Mouse (Mus musculus): ENCODE results near the gene Zfyve21.
A peak's percentile ranks its signal among the peaks of the same experiment; 100 is the strongest.

Zfyve21 gene

DNA sequence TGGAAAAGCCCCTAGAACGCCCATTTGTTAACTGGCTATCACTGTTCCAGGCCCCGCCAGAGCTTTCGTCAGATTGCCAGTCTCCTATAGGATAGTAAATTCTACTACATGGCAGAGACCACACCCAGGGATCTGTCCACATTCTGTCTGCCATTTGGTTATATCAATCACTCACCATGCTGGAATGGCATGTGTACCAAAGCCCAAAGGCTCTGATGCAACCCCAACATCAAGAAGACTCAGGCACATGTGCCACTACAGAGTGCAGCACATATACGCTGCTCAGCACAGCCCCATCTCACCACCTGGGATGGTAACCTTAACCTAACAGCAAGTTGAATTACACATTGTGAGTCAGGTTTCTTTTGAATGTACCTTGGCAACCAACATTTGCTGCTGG lies 32.0 kb downstream of the Zfyve21 start:
- no peak for DNase-seq

DNA sequence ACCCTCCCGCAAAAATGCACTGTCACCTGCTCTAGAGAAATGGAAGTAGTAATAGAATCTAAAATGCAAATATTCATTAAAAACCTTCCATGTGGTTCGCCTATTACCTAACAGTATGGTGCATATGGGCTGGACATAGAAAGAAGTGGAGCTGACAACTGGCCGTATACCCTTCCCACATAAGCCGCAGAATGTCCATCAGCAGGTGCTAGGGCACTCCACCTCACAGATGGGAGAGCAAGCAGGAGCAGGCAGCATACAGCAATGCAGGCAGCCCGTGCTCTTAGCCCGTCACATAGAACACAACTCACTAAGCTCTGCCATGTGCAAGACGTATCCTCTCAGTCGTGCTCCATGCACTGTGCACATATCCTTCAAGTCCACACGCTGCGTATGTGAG lies 32.8 kb downstream of the Zfyve21 start:
- DNase-seq, result no peak

DNA sequence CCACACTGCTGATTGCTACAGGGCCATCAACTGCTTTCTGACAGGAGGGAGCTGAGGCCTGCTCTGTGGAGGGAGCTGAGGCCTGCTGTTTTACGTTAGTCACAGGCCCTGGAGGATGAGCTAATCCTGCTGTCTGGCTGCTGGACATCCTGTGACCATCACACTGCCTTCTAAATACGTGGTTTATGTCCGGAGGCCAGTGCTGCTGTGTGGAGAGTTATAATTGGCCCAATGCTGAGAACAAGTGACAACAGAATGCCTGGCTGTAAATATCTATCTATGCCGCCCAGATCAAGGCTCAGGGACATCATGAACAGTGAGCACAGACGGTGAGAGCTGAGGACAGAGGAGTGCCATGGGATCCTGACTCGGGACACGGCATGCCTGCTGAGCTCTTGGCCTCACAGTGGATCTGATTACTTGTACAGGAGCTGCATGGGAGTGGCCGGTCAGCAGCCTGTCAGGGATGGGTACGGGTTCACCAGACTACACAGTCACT lies 34.4 kb downstream of the Zfyve21 start:
- DNase-seq, result no peak

DNA sequence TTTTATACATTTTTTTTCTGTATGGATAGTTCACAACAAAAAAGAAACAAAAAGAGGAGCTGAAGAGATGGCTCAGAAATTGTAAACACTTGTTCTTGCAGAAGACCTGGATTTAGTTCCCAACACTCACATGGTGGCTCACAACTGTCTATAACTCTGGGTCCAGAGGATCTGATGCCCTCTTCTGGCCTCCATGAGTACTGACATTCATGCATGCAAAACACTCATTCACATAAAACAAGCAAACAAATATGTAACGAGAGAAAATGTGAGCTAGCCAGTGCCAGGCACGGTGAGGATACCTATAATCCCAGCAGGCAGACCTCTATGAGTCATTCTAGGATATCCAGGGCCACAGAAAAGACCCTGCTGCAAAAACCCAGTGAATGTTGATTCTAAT lies 37.3 kb downstream of the Zfyve21 start:
- no peak for DNase-seq

DNA sequence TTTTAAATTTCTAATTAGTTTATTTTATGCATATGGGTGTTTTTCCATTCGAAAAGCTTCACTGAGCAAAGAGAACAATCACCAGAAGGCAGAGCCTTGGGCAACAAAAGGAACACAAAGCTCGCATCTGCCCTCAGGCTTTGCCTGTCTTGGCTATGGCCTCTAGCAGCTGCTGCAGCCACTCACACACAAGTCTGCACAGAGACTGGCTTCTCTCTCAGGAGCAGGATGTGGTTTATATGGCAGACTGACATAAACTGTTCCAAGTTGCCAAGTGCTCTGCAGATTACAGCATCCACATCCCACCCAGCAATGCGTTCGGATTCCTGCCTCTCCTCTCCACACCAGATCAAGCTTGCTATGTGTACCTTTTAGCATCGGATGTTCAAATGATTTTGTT lies 37.8 kb downstream of the Zfyve21 start:
- no peak for DNase-seq

DNA sequence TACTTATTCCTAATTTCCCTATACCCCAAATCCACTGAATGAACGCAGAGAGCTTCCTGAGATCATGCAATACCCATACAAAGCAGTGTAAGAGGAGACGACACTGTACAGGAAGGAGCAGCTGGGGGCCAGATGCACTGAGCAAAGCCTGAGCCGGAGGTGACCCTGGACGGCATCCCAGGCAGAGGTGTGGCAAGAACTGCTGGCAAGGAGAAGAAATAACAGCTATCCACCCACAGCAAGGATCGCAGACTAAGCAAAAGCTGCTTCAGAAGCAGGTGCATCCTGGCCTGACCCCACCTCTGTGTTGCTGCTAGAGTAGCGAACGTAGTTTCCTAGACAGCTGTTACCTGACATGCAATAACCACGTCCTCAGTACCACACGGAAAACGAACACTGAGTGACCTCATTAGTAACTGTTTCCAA lies 39.1 kb downstream of the Zfyve21 start:
- DNase-seq, result peak; percentile 46 to 80

DNA sequence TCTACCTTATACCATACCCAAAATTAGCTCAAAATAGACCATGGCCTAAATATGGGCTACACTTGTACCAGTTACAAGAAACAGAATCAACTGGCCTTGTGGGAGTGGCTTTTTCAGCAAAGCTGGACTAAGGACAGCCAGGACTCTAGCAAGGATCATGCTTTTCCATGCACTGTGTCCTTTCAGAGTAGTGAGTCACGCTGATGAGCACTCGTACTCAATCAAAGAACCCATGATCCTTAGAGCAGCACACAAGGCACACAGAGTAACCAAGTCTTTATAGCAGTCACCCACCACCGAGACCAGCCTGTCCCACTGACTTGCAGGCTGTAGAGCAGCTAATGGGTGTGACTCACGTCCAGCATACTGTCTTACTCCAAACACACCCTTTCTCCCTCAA lies 39.6 kb downstream of the Zfyve21 start:
- no peak for DNase-seq

DNA sequence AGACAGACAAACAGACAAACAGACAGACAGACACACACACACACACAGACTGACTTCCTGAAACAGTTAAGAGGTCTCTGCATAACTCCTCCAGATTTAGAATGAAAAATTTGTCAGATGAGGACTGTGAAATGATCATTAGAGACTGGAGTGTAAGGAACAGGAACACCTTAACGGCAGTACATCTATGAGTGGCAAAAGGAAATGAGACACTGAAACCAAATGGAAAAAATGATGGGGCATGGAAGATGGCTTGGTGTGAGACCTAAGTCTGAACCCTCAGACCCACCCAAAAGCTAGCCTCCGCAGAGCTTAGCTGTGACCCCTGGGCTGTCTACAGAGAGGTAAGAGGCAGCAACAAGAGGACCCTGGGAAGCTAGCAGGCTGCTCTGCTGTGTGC lies 41.5 kb downstream of the Zfyve21 start:
- DNase-seq, result no peak

DNA sequence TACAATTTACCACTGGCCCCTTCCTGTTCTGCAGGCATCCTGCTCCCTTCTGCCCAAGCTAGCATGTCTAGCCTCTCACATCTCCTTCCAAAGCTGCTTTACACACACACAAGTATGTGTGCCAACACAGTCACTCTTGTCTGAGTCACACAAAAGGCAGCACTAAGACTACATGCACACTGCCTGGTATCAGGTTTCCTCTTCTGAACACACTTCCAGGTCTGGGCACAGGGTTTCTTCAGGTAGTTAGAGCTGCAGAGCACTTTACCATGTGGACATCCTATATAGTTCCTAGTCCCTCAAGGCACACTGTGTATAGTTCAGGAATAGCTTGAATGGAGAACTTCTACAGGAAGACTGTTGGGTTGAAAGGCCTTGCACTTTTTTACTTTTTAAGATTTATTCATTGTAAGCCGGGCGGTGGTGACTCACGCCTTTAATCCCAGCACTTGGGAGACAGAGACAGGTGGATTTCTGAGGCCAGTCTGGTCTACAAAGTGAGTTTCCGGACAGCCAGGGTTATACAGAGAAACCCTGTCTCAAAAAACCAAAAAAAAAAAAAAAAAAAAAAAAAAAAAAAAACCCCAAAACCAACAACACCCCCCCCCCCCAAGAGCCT lies 50.3 kb downstream of the Zfyve21 start:
- no peak for DNase-seq

DNA sequence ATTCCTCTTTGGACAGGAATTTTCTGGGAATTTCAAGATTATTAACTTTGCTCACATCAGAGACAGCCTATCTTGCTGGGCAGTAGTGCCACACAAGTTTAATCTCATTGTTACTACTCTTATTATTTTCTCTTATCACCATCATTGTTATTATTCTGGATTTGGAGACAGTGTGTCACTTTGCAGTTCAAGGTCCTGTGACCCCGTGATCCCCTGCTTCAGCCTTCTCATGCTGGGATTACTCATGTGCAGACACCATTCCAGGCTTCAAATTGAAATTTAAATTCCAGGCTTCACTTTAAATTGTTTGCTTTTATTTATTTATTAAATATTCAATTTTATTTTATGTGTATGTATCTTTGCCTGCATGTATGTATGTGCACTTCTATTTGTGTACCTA lies 55.8 kb downstream of the Zfyve21 start:
- DNase-seq, result no peak

DNA sequence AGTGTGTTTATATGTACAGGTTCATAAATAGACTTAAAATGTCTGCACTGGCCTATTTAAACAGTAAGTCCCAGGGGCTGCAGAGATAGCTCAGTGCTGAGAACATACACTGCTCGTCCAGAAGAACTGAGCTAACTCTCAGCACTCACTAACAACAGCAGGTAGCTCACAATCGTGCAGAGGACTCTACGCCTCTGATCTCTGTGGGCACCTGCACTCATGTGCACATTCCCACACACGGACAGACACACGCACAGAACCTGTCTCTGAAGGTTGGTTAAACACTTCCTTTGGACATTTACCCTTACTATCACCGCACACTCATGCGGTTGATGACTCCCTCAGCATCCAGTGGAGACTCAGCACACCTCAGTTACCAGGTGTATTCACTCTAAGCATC lies 56.8 kb downstream of the Zfyve21 start:
- no peak for DNase-seq

DNA sequence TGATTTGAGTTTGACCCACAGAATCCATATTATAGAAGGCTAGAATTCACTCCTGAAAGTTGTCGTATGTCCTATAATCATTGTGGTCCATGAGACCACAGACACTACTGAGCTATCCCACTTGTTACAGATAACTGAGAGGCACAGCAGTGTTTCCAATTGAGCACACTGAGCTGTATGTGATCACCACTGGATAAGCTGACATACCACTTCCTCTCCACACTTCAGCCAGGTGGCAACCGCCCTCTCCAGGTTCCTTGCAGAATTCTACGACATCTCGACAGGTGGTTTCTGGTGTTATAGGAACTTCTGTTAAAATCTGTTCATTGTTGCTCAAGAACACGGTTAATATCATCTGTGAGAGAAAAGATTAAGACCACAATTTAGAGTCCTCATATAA lies 58.1 kb downstream of the Zfyve21 start:
- no peak for DNase-seq

DNA sequence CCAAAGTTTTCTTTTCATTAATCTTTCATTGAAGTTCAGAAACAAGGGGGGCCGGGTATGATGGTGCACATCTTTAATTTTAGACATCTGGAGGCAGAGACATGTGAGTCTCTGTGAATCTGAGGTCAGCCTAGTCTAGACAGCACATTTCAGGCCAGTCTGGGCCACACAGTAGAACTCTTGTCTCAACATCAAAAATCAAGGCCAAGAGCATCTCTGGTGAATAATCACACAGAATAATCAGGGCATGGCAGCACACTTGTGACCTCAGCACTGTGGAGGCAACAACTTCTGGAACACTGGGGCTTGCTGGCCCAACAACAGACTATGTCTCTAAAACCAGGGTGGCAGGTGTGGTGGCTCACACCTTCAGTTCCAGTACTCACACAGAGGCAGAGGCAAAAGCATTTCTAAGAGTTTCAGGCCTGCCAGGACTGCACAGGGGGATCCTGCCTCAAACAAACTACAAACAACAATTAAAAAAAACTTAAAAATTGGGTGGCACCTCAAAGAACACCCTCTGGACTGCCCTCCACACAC lies 60.7 kb downstream of the Zfyve21 start:
- no peak for DNase-seq

DNA sequence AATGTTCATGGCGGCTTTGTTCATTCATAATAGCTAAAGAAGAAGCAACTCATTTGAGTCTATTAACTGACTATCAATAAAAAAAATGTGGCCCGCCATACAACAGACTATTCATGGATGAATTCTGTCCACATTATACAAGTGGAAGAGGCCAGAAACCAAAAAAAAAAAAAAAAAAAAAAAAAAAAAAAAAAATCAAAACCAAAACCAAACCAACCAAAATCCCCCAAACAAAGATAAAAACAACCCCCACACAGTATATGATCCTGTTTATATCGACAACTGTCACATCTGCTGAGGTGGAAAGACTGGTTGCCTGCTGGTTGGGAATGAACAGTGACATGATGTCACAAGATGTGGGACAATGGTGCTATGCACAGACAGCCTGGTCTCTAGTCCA lies 61.5 kb downstream of the Zfyve21 start:
- no peak for DNase-seq

DNA sequence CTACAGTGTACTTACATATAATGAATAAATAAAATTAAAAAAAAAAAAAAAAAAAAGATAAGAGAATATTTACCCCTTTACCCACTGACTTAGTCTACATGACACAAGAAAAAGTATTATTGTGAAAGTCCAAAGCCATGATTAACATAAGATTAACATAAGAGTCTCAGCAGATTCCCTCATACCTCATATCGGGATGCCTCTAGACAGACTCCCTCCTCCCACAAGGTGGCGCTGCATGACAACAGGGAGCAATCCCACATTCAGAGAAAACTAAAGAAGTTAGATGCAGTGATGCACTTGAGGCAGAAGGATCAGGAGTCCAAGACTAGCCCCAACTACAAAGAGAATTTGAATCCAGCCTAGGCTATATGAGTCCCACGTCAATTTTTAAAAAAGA lies 64.2 kb downstream of the Zfyve21 start:
- peak; percentile 82 to 94 for DNase-seq

Measured in kidney, postnatal 25 days (tissue).